Mouse (Mus musculus) small intestine, adult 2 months (tissue): ENCODE data around the gene Adssl1.

Source experiments
- CTCF ChIP-seq: fragments of 200-500 bp; IDR thresholded peaks from 2 replicates; pipeline ENCODE4 v1.5.1; 2012; ENCODE audit warnings: low read depth, mild to moderate bottlenecking, control low read depth, inconsistent platforms, low read length, moderate library complexity, mixed read lengths; ENCODE audit not compliant: insufficient replicate concordance, insufficient read length; ENCODE audit errors: extremely low read depth
- POLR2A ChIP-seq: fragments of 200-500 bp; IDR thresholded peaks from 2 replicates; pipeline ENCODE4 v1.6.1; 2012; ENCODE audit warnings: low read depth, mild to moderate bottlenecking, control low read depth, inconsistent platforms, low read length, moderate library complexity

DNA sequence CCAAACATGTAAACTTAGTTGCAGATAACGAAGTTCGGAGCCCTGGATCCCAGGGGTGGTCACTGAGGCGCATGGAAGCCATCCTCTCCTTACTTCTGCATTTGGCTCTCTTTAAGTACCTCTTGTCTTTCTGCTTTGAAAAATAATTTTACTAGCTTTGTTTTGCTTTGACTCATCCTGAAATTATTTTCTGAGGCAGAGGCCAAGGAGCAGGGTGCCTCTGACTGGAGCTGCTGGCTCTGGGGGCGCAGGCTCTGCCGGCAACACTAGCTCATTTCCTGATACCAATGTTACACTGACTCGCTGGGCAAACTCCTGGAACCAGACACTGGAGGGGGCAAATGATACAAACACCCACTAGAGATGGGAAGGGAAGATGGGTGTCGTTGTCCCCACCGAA, 39.9 kb upstream of the Adssl1 start:
- TF ChIP-seq POLR2A = no peak
- no peak for TF ChIP-seq CTCF
